Mouse (Mus musculus): ENCODE measurements around the gene Agap1.

GRCm38 (mm10) chr1:89544094-89544493 lies 89.5 kb downstream of the Agap1 start:
- TF ChIP-seq CTCF (IDR thresholded peaks at IDR 0.05; ENCODE audit: borderline replicate concordance, extremely low read depth, insufficient read depth, insufficient read length) (no peak), POLR2A (IDR thresholded peaks at IDR 0.05; ENCODE audit: borderline replicate concordance, extremely low read depth, insufficient read depth, insufficient read length, poor library complexity, severe bottlenecking) (no peak)

Data from brain, embryonic 14.5 days (tissue).